Mouse (Mus musculus) left cerebral cortex, adult 2 months (tissue): ENCODE data around the gene Fam161b. TPM values are rescaled to one million over a fixed set of nuclear protein-coding genes. Genes with fewer than 3 reads are reported as not detected.

Experiments
- DNase-seq, 2 experiments: peaks; one replicate each; pipeline ENCODE4 v3.0.0; 2021 to 2022; ENCODE audit warnings: low spot score in 2 of 2, mixed read lengths in 1 of 2; ENCODE audit errors: extremely low spot score in 1 of 2
- H3K27ac ChIP-seq: fragments of 200-600 bp; 2 replicates; pipeline ENCODE4 v1.8.1; 2022
- H3K4me3 ChIP-seq: fragments of 200-600 bp; 2 replicates; pipeline ENCODE4 v1.8.1; 2022
- CTCF ChIP-seq: fragments of 200-600 bp; IDR thresholded peaks from 2 replicates; pipeline ENCODE4 v1.8.1; 2022; ENCODE audit warnings: antibody characterized with exemption, mild to moderate bottlenecking, moderate library complexity
- intact Hi-C: fragments of 180-260 bp; cut with DNase I; formaldehyde crosslinking; loops from one replicate; pipeline ENCODE4 v1.15.1; 2025
- total RNA-seq, 2 experiments: library from RNA; stranded (reverse); gene quantifications; 2 replicates each; pipeline ENCODE4 v1.2.3; 2021

The Fam161b gene
- total RNA-seq, 2 experiments from 2014 or later, result 10.3 to 12.8 TPM

DNA sequence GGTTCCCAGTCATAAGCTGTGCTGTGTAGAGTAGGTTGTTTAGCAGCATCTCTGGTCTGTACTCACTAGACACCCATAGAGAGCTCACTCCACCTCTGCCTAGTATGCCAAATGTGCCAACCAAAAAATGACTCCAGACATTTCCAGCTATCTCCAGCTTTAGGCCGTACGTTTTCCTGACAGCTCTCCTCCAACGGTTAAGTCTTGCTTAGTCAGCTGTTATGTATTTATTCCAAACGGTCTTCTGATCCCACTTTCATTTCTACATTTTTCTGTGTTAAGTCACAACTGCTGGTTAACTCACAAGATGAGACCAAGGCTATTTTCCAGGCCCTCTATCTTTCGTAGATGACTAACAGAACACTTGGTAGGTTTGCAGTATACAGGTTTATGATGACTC is 37.0 kb upstream of the Fam161b start:
- TF ChIP-seq CTCF, result no peak
- DNase-seq, result no peak
- intact Hi-C loops, result no loop called here
- H3K27ac ChIP-seq, result no peak overlapping the region
- no peak overlapping the region for H3K4me3 ChIP-seq

DNA sequence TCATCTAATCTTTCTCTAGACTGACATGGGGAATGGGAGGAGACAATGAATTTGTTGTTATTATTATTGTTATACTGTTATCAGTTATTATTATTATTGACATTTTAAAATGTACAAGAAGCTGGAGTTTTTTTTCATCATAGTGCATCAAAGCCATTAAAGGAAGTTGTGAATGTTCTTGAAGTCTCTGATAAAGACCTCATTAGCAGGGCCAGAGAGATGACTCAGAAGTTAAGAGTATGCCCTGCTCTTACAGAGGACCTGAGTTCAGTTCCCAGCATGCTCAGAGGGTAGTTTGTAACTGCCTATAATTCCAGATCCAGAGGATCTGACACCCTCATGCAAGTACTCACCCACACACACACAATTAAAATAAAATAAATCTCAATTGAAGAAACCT is 36.1 kb upstream of the Fam161b start:
- no peak overlapping the region for H3K27ac ChIP-seq
- intact Hi-C loops, result no loop called here
- no peak for TF ChIP-seq CTCF
- no peak for DNase-seq
- no peak overlapping the region for H3K4me3 ChIP-seq

- DNase-seq, result no peak
- H3K27ac ChIP-seq, result no peak overlapping the region
- TF ChIP-seq CTCF, result no peak
- no peak overlapping the region for H3K4me3 ChIP-seq
- intact Hi-C loops, result no loop called here
Observed at GRCm38 (mm10) chr12:84396947-84397679, 35.5 kb upstream of the Fam161b start.

- intact Hi-C loops, result no loop called here
- no peak for TF ChIP-seq CTCF
- no peak overlapping the region for H3K4me3 ChIP-seq
- no peak for DNase-seq
- H3K27ac ChIP-seq, result no peak overlapping the region
Observed at GRCm38 (mm10) chr12:84393847-84394246, 32.2 kb upstream of the Fam161b start.

GRCm38 (mm10) chr12:84392681-84393080 is 31.0 kb upstream of the Fam161b start:
- no peak for TF ChIP-seq CTCF
- intact Hi-C loops, result no loop called here
- Histone ChIP-seq H3K27ac (no peak overlapping the region), H3K4me3 (no peak overlapping the region)
- no peak for DNase-seq

DNA sequence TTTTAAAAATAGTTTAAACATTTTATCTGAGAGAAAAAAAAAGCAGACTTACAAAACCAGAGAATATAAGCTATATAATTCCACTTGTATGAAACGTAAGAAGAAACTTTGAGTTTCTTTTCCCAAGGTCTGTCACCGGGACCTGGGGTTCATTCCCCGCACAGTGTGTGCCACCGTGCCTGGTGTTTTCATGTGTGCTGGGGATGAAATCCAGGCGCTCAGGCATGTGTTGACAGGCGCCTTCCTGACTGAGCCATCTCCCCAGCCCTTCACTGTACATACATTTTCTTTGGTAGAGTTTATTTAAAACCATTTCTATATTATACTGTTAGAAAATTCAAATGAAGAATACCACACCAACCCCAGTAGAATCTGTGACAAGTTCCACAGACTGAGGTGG is 28.7 kb upstream of the Fam161b start:
- no peak for TF ChIP-seq CTCF
- no peak for DNase-seq
- intact Hi-C loops, result no loop called here
- H3K4me3 ChIP-seq, result no peak overlapping the region
- no peak overlapping the region for H3K27ac ChIP-seq

DNA sequence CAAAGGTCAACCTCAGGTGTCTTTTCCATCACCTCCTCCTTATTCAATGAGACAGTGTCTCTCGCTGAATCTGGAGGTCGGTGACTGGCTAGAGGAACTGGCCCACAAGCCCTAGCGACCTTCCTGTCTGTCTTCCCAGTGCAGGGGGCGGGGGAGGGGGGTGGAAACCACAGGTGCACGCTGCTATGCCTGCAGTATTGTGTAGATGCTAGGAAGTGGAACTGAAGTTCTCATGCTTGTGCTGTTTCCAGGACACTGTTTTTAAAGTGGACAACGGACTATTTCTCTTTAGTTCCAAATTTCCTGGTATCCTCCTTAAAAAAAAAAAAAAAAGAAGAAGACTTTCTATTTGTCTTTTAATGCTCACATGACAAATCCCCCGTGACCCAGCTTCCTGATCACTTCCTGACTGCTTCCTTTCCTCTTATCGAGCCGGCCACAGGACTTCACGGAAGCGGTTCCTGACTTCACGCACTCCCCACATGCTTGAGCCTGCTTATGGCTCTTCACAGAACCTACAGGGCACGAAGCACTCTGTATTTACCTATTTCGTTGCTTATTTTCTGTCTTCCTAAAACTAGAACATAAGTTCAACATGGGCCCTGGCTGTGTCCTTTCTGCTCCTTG is 27.3 kb upstream of the Fam161b start:
- no peak for TF ChIP-seq CTCF
- no peak overlapping the region for H3K27ac ChIP-seq
- no peak for DNase-seq
- intact Hi-C loops, result no loop called here
- no peak overlapping the region for H3K4me3 ChIP-seq

DNA sequence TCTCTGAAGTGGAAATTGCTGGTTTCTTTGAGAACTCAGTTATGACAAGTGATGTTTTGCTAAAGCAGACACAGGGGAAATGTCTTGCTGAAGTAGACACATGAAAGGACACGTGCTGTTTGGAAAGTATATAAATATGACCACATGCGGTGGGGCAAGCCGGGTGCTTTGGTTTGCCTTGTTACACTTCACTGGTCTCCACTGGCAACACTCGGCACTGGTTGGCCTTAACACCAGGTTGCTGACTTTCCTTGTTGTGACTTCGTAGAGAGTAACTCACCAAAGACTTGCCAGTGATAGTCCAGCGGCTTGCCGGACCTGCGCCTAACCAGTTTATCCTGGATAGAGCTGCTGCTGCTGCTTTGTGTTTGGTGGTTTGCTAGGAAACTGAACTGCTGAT is 26.5 kb upstream of the Fam161b start:
- intact Hi-C loops, result no loop called here
- no peak for DNase-seq

DNA sequence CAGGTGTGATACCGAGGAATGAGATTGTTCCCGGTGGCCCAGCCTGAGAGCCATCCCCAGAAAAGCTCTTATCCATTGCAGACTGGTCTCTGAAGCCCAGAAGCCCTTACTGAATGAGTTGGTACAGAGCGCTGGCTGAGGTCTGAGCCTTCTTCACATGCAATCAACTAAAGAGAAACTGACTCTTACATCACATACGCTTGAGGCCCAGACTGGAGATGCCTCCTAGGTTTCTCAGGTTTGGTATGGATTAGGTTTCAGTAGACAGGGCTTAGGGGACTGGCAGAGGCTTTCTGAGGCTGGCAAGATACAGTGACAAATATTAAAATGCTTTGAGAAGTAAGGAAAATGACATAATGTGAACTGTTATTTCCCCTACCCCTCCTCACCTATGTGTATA is 23.8 kb upstream of the Fam161b start:
- H3K27ac ChIP-seq, result no peak overlapping the region
- DNase-seq, result no peak
- no peak for TF ChIP-seq CTCF
- no peak overlapping the region for H3K4me3 ChIP-seq
- intact Hi-C loops, result no loop called here

More for the DNA sequence above, 26.5 kb upstream of the Fam161b start:
- no peak for TF ChIP-seq CTCF
- no peak overlapping the region for H3K27ac ChIP-seq
- H3K4me3 ChIP-seq, result no peak overlapping the region

GRCm38 (mm10) chr12:84384644-84385081 is 23.0 kb upstream of the Fam161b start:
- Histone ChIP-seq H3K4me3 (no peak overlapping the region), H3K27ac (no peak overlapping the region)
- DNase-seq, result no peak
- TF ChIP-seq CTCF, result no peak
- intact Hi-C loops, result no loop called here

- Histone ChIP-seq H3K4me3 (no peak overlapping the region), H3K27ac (no peak overlapping the region)
- TF ChIP-seq CTCF, result no peak
- DNase-seq, result no peak
- intact Hi-C loops, result no loop called here
Observed at GRCm38 (mm10) chr12:84382369-84382768, 20.7 kb upstream of the Fam161b start.

DNA sequence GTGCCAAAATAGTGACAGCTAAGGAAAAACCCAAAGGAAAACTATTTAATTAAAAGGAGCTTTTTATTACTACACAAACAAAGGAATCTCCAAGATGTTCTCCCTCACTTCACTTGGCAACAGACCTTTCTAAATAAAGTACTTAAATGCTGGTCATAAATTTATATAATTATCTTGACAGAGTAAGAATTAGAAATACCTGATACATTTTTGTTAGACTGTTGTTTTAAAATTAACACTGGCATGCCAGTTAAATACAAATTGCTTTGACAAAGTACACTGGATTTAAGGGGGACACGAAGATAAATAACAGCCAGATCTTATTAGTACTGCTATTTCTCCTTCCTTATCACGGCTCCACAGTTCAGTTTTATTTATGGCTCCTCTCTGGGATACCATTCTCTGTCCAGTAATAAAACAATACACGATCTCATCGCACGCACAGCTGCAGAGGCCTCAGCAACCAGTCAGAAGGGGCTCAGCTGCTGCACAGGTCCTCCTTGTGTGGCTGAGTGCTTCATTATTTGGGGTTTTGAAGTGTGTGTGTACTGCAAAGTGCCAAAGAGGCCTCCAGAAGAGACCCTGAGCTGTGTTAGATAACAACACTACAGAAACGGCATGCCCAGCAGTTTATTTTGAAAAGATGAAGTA is 12.3 kb upstream of the Fam161b start:
- intact Hi-C loops, result no loop called here
- Histone ChIP-seq H3K27ac (no peak overlapping the region), H3K4me3 (no peak overlapping the region)
- no peak for DNase-seq
- TF ChIP-seq CTCF, result no peak
